ENCODE assay signal across 17 mouse cellular contexts in genomic region chr7:19867751-19868399, GRCm38 (mm10). TPM values are rescaled to one million over a fixed set of nuclear protein-coding genes. Genes with fewer than 3 reads are reported as not detected.
"Had no signal": no experiment of that assay in that cellular context is flagged by ENCODE, and none has a peak within 500 bp of the region (broad histone marks: within the 10 kb centered on the region; RNA-seq: fewer than 3 reads in every experiment).

No protein-coding gene starts in this region.

- H3K27me3 ChIP-seq: liver, embryonic 13.5 days; lung, embryonic 15.5 days; midbrain, embryonic 13.5 days had no signal

- H3K4me1 ChIP-seq: limb, embryonic 10.5 days; midbrain, embryonic 13.5 days had no signal

- H3K36me3 ChIP-seq: limb, embryonic 10.5 days; liver, embryonic 13.5 days; lung, embryonic 15.5 days; midbrain, embryonic 13.5 days had no signal

- H3K27ac ChIP-seq: left cerebral cortex, adult 2 months; limb, embryonic 10.5 days; liver, embryonic 13.5 days; lung, embryonic 15.5 days; midbrain, embryonic 13.5 days had no signal

- DNase-seq: kidney, adult 11 months; kidney, postnatal 10 days; liver, embryonic 13.5 days; liver, postnatal 0 days; right cerebral cortex, postnatal 14 days; thymus, adult 18-20 months; thymus, postnatal 14 days had no signal

- H3K9ac ChIP-seq: liver, embryonic 13.5 days; liver, postnatal 0 days; lung, embryonic 15.5 days; midbrain, embryonic 13.5 days had no signal

- H3K4me2 ChIP-seq: liver, embryonic 13.5 days; lung, embryonic 15.5 days; midbrain, embryonic 13.5 days had no signal

- H3K9me3 ChIP-seq: limb, embryonic 10.5 days; liver, embryonic 13.5 days; lung, embryonic 15.5 days; midbrain, embryonic 13.5 days had no signal

- H3K4me3 ChIP-seq: left cerebral cortex, adult 2 months; limb, embryonic 10.5 days; liver, embryonic 13.5 days; lung, embryonic 15.5 days; midbrain, embryonic 13.5 days had no signal

- ATAC-seq: liver, postnatal 0 days; midbrain, embryonic 13.5 days had no signal

RNA-seq across cellular contexts. Expression of gene Ceacam16, which starts 6.8 kb away (rescaled TPM):
- total RNA-seq: layer of hippocampus, postnatal 25 days; left cerebral cortex, adult 2 months; left cerebral cortex, postnatal 14 days; megakaryocyte progenitor cell, adult 5-6 weeks; midbrain, postnatal 0 days had no signal
- polyA plus RNA-seq: kidney, embryonic 14.5 days; limb, embryonic 10.5 days; liver, embryonic 13.5 days; liver, postnatal 0 days; lung, embryonic 15.5 days had no signal

RNA-seq across cellular contexts. Expression of gene Gm19345, which starts 16.1 kb away (rescaled TPM):
- total RNA-seq: megakaryocyte progenitor cell, adult 5-6 weeks had no signal
- polyA plus RNA-seq: kidney, embryonic 14.5 days; limb, embryonic 10.5 days; liver, embryonic 13.5 days; lung, embryonic 15.5 days had no signal

RNA-seq across cellular contexts. Expression of gene Ceacam19, which starts 19.9 kb away (rescaled TPM):
- total RNA-seq: layer of hippocampus, postnatal 25 days; left cerebral cortex, adult 2 months; left cerebral cortex, postnatal 14 days; megakaryocyte progenitor cell, adult 5-6 weeks had no signal
- polyA plus RNA-seq: kidney, embryonic 14.5 days; limb, embryonic 10.5 days; liver, embryonic 13.5 days; liver, postnatal 0 days; lung, embryonic 15.5 days; midbrain, embryonic 13.5 days; midbrain, postnatal 0 days; neural tube, embryonic 14.5 days had no signal
